ENCODE assay signal across 8 mouse cellular contexts in the genomic region with DNA sequence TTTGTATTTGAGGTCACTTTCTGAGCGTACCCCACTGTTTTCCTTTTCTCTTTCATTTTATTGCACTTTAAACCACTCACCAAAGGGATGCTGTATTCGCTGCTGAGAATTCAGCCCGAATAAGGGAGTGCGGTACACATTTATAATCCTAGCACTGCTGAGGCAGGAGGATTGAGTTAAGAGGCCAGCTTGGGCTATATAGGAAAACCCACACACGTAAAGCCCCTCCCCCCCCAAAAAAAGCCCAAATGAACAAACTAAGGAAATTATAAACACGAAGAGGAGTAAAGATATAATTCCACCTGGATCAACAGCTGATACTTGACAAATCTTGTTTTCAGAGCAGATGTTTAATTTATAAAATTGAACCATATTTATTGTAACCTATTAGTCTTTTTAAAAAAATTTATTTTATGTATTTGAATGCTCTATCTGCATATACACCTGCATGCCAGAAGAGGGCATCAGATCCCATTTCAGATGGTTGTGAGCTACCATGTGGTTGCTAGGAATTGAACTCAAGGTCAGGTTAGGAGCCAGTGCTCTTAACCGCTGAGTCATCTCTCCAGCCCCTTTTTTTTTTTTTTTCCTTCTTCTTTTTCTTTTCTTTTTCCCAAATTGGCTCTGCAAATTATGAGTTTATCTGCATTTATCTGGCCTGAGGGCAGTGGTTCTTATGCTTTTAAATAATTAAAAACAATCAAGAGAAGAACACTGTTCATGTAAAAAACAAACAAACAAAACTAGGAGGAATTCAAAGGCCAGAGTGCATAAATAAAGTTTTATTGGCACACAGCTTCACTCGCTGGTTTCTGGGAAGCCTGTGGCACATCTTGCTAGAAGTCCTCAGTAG. TPM values are rescaled to one million over a fixed set of nuclear protein-coding genes. Genes with fewer than 3 reads are reported as not detected.
DNase-seq lines count a peak whose midpoint lies in the region; ATAC-seq and TF ChIP-seq lines count a peak whose summit lies in the region.

No protein-coding gene starts in this region.

- no peak overlapping the region for H3K27ac ChIP-seq in forebrain, embryonic 12.5 days
- no peak overlapping the region for H3K27ac ChIP-seq in forebrain, postnatal 0 days (ENCODE audit: low read depth, low read length)
- H3K27ac ChIP-seq in lung, postnatal 0 days (ENCODE audit: low read length): no peak overlapping the region
- no peak overlapping the region for H3K27ac ChIP-seq in intestine, postnatal 0 days (ENCODE audit: low read depth, low read length)
- 0 out of 2 replicates have a peak overlapping the region, but pooled peaks have one; percentile 29 for H3K27ac ChIP-seq in olfactory bulb, adult 2 months (ENCODE audit: insufficient read depth, low read depth, low read length)

- H3K4me1 ChIP-seq in forebrain, embryonic 12.5 days: peaks cover 11% of the 10 kb centered on the region
- no peaks in the 10 kb centered on the region for H3K4me1 ChIP-seq in forebrain, postnatal 0 days (ENCODE audit: insufficient read depth)
- H3K4me1 ChIP-seq in lung, postnatal 0 days (ENCODE audit: insufficient read depth, low read depth, low read length): no peaks in the 10 kb centered on the region; the same call in 1 of the 2 replicates
- H3K4me1 ChIP-seq in intestine, postnatal 0 days (replicated peaks; ENCODE audit: control insufficient read depth, insufficient read depth, low read length): peaks cover 5% of the 10 kb centered on the region; the same call in 1 of the 2 replicates
- H3K4me1 ChIP-seq in olfactory bulb, adult 2 months (ENCODE audit: control insufficient read depth, insufficient read depth, low read length): peaks cover 15% of the 10 kb centered on the region

- TF ChIP-seq POLR2A in olfactory bulb, adult 2 months (IDR thresholded peaks at IDR 0.05; ENCODE audit: insufficient read depth, low read depth, low read length): no peak

- ATAC-seq in forebrain, embryonic 12.5 days (ENCODE audit: low FRiP score): no peak
- no peak for ATAC-seq in forebrain, postnatal 0 days
- ATAC-seq in lung, postnatal 0 days: no peak
- no peak for ATAC-seq in intestine, postnatal 0 days

- no peak for TF ChIP-seq EP300 in lung, postnatal 0 days (IDR thresholded peaks at IDR 0.05)

- no peak for TF ChIP-seq CTCF in forebrain, postnatal 0 days (IDR thresholded peaks at IDR 0.05; ENCODE audit: low read depth)
- peak; percentile 43 for TF ChIP-seq CTCF in lung, postnatal 0 days (IDR thresholded peaks at IDR 0.05)
- TF ChIP-seq CTCF in intestine, postnatal 0 days (IDR thresholded peaks at IDR 0.05; ENCODE audit: low read depth): peak; percentile 46
- TF ChIP-seq CTCF in olfactory bulb, adult 2 months (IDR thresholded peaks at IDR 0.05; ENCODE audit: insufficient read depth, low read depth, low read length): no peak

- no peak for DNase-seq in forebrain, postnatal 0 days
- DNase-seq in lung, postnatal 0 days (ENCODE audit: low spot score): no peak
- no peak for DNase-seq in lung, postnatal 10 days
- DNase-seq in right cerebral cortex, adult 2 months (ENCODE audit: low spot score in 2 of 2): no peak
- DNase-seq in cerebellum, postnatal 25 days: no peak

- 59% methylated on average over 8 of the region's 8 CpGs for WGBS in forebrain, embryonic 12.5 days
- 60% methylated on average over 8 of the region's 8 CpGs for WGBS in forebrain, postnatal 0 days
- WGBS in lung, postnatal 0 days: 57% methylated on average over 8 of the region's 8 CpGs
- WGBS in intestine, postnatal 0 days: 51% methylated on average over 8 of the region's 8 CpGs
- WGBS in olfactory bulb, adult 2 months: 72% methylated on average over 8 of the region's 8 CpGs

- H3K36me3 ChIP-seq in forebrain, embryonic 12.5 days (replicated peaks): no peaks in the 10 kb centered on the region
- no peaks in the 10 kb centered on the region for H3K36me3 ChIP-seq in forebrain, postnatal 0 days (ENCODE audit: insufficient read depth)
- H3K36me3 ChIP-seq in lung, postnatal 0 days (ENCODE audit: insufficient read depth, low read length): no peaks in the 10 kb centered on the region
- H3K36me3 ChIP-seq in intestine, postnatal 0 days (ENCODE audit: control insufficient read depth, insufficient read depth): no peaks in the 10 kb centered on the region

- H3K9ac ChIP-seq in forebrain, embryonic 12.5 days: no peak overlapping the region
- H3K9ac ChIP-seq in forebrain, postnatal 0 days: no peak overlapping the region
- no peak overlapping the region for H3K9ac ChIP-seq in lung, postnatal 0 days (replicated peaks; ENCODE audit: low read depth)
- H3K9ac ChIP-seq in intestine, postnatal 0 days (ENCODE audit: low read depth, low read length): 0 out of 2 replicates have a peak overlapping the region, but pooled peaks have one; percentile 57

- peaks cover 31% of the 10 kb centered on the region for H3K27me3 ChIP-seq in forebrain, embryonic 12.5 days
- H3K27me3 ChIP-seq in forebrain, postnatal 0 days (ENCODE audit: insufficient read depth, low read length): peaks cover 16% of the 10 kb centered on the region
- no peaks in the 10 kb centered on the region for H3K27me3 ChIP-seq in lung, postnatal 0 days (replicated peaks; ENCODE audit: insufficient read depth, low read length)
- H3K27me3 ChIP-seq in intestine, postnatal 0 days (replicated peaks; ENCODE audit: control insufficient read depth, insufficient read depth, low read length): 0 out of 2 replicates have a peak, but pooled peaks cover 3% of the 10 kb centered on the region

- H3K4me3 ChIP-seq in forebrain, embryonic 12.5 days (replicated peaks): peak overlapping the region; percentile 41; the same call in 1 of the 2 replicates
- H3K4me3 ChIP-seq in forebrain, postnatal 0 days (ENCODE audit: low read depth, low read length): no peak overlapping the region
- H3K4me3 ChIP-seq in lung, postnatal 0 days (ENCODE audit: low read depth, low read length): no peak overlapping the region
- H3K4me3 ChIP-seq in intestine, postnatal 0 days (ENCODE audit: low read depth, low read length): peak overlapping the region; percentile 52; the same call in 1 of the 2 replicates
- no peak overlapping the region for H3K4me3 ChIP-seq in olfactory bulb, adult 2 months (ENCODE audit: insufficient read depth, low read depth, low read length)

- H3K9me3 ChIP-seq in forebrain, embryonic 12.5 days: no peaks in the 10 kb centered on the region
- no peaks in the 10 kb centered on the region for H3K9me3 ChIP-seq in forebrain, postnatal 0 days (ENCODE audit: low read length)
- no peaks in the 10 kb centered on the region for H3K9me3 ChIP-seq in lung, postnatal 0 days (ENCODE audit: low read length)
- no peaks in the 10 kb centered on the region for H3K9me3 ChIP-seq in intestine, postnatal 0 days (ENCODE audit: control insufficient read depth)

- peak overlapping the region; percentile 74 for H3K4me2 ChIP-seq in forebrain, embryonic 12.5 days
- H3K4me2 ChIP-seq in forebrain, postnatal 0 days (ENCODE audit: low read depth): no peak overlapping the region; the same call in 1 of the 2 replicates
- peak overlapping the region; percentile 74 for H3K4me2 ChIP-seq in lung, postnatal 0 days (replicated peaks; ENCODE audit: low read depth, low read length)
- H3K4me2 ChIP-seq in intestine, postnatal 0 days (replicated peaks; ENCODE audit: low read depth): peak overlapping the region; percentile 90

RNA-seq across cellular contexts. Expression of gene Acacb, which starts 30.4 kb away (rescaled TPM):
- polyA plus RNA-seq in forebrain, embryonic 12.5 days (2016; fragmentation: Nextera tagmentation; extraction: Ambion mirVana): 1.7 and 1.9 TPM in 2 replicates
- 2.0 and 4.0 TPM in 2 replicates for total RNA-seq in forebrain, postnatal 0 days (2014; rRNA removed)
- polyA plus RNA-seq in forebrain, postnatal 0 days (2015; fragmentation: Nextera tagmentation; extraction: Ambion mirVana): 2.7 and 4.3 TPM in 2 replicates
- 0.54 and 1.3 TPM in 2 replicates for polyA plus RNA-seq in lung, postnatal 0 days (2015; fragmentation: Nextera tagmentation; extraction: Ambion mirVana)
- 0.69 and 1.1 TPM in 2 replicates for polyA plus RNA-seq in intestine, postnatal 0 days (2015; fragmentation: Nextera tagmentation; extraction: Ambion mirVana)
- not detected in 2 replicates for polyA plus RNA-seq in olfactory bulb, adult 2 months (2012; ENCODE audit: insufficient read depth, insufficient read length, low replicate concordance, missing spikeins)

RNA-seq across cellular contexts. Expression of gene Ung, which starts 46.6 kb away (rescaled TPM):
- polyA plus RNA-seq in forebrain, embryonic 12.5 days (2016; fragmentation: Nextera tagmentation; extraction: Ambion mirVana): 64.4 and 69.6 TPM in 2 replicates
- 6.7 and 7.8 TPM in 2 replicates for total RNA-seq in forebrain, postnatal 0 days (2014; rRNA removed)
- polyA plus RNA-seq in forebrain, postnatal 0 days (2015; fragmentation: Nextera tagmentation; extraction: Ambion mirVana): 7.5 and 9.1 TPM in 2 replicates
- 4.5 and 5.5 TPM in 2 replicates for polyA plus RNA-seq in lung, postnatal 0 days (2015; fragmentation: Nextera tagmentation; extraction: Ambion mirVana)
- 10.0 and 11.4 TPM in 2 replicates for polyA plus RNA-seq in intestine, postnatal 0 days (2015; fragmentation: Nextera tagmentation; extraction: Ambion mirVana)
- not detected in 2 replicates for polyA plus RNA-seq in olfactory bulb, adult 2 months (2012; ENCODE audit: insufficient read depth, insufficient read length, low replicate concordance, missing spikeins)

RNA-seq across cellular contexts. Expression of gene Alkbh2, which starts 48.8 kb away (rescaled TPM):
- polyA plus RNA-seq in forebrain, embryonic 12.5 days (2016; fragmentation: Nextera tagmentation; extraction: Ambion mirVana): 10.9 and 11.3 TPM in 2 replicates
- total RNA-seq in forebrain, postnatal 0 days (2014; rRNA removed): 4.6 and 5.8 TPM in 2 replicates
- 6.9 and 7.6 TPM in 2 replicates for polyA plus RNA-seq in forebrain, postnatal 0 days (2015; fragmentation: Nextera tagmentation; extraction: Ambion mirVana)
- polyA plus RNA-seq in lung, postnatal 0 days (2015; fragmentation: Nextera tagmentation; extraction: Ambion mirVana): 4.1 and 4.3 TPM in 2 replicates
- 6.9 and 7.8 TPM in 2 replicates for polyA plus RNA-seq in intestine, postnatal 0 days (2015; fragmentation: Nextera tagmentation; extraction: Ambion mirVana)
- not detected in 2 replicates for polyA plus RNA-seq in olfactory bulb, adult 2 months (2012; ENCODE audit: insufficient read depth, insufficient read length, low replicate concordance, missing spikeins)

Comparison
In these comparisons a context has a peak if more than half of its experiments do, and no peak if none do; other contexts are left out.
1. H3K4me3 ChIP-seq: peak in forebrain, embryonic 12.5 days (single experiment) and intestine, postnatal 0 days (single experiment); none in forebrain, postnatal 0 days (single experiment), lung, postnatal 0 days (single experiment) and olfactory bulb, adult 2 months (single experiment).
2. CTCF ChIP-seq: peak in lung, postnatal 0 days (single experiment) and intestine, postnatal 0 days (single experiment); none in forebrain, postnatal 0 days (single experiment) and olfactory bulb, adult 2 months (single experiment).